Mouse (Mus musculus): ENCODE results near the gene Acer2.

The Acer2 gene

GRCm38 (mm10) chr4:86887879-86888278 lies 13.7 kb downstream of the Acer2 start:
- DNase-seq = peak in 1 of 2 experiments; percentile 33

GRCm38 (mm10) chr4:86897411-86897810 lies 23.2 kb downstream of the Acer2 start:
- peak; percentile 38 to 66 for DNase-seq

DNA sequence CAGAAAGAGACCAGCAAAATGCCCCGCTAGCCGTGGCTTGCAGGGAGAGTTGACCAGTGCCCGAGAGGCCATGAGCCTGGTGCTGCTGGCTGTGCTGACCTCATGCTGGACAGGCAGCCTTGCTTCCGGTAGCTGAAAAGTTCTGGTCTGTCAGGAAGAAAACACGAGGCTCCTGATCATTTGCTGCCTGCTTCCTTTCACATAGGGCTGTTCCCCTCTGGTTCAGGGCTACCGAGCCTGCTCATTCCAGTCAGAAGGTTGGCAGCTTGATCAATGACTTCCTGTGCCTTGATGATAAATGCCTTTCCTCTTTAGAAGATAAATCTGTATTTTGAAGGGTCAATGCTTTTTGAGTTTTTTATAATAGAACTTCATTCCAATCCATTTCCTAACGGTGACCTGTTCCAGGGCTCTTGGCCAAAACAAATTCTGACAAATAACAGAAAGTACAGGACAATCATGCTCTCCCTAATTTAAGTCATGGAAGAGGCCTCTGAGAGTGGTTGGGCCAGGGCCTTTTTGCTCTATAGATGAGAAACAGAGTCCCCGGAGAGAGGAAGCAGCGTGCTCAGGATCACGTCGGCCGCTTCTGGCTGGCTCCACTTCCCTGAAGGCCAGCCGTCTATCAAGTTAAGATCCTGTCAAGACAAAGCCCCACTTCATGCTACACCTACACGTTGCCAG lies 24.7 kb downstream of the Acer2 start:
- DNase-seq = peak; percentile 72 to 89

GRCm38 (mm10) chr4:86902351-86902750 lies 28.2 kb downstream of the Acer2 start:
- DNase-seq = peak; percentile 59 to 82

DNA sequence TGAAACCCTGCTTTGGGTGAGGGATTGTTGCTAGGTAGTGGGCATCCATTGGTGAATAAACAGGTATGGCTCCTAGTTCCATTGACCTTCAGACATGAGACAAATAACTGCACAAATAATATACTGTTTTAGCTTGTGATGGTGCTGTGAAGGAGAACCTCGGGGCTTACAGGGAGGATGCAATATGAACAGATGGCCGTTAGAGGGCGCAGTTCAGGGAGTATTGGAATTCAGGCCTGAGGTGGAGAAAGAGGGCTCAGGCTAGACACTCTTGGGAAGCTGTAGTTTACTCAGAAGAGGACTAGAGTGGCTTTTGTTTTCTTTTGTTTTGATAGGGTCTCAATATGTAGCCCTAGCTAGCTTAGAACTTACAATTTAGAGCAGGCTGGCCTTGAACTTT lies 30.8 kb downstream of the Acer2 start:
- DNase-seq = peak in 1 of 2 experiments; percentile 20

GRCm38 (mm10) chr4:86905869-86906268 lies 31.7 kb downstream of the Acer2 start:
- no peak for DNase-seq

DNA sequence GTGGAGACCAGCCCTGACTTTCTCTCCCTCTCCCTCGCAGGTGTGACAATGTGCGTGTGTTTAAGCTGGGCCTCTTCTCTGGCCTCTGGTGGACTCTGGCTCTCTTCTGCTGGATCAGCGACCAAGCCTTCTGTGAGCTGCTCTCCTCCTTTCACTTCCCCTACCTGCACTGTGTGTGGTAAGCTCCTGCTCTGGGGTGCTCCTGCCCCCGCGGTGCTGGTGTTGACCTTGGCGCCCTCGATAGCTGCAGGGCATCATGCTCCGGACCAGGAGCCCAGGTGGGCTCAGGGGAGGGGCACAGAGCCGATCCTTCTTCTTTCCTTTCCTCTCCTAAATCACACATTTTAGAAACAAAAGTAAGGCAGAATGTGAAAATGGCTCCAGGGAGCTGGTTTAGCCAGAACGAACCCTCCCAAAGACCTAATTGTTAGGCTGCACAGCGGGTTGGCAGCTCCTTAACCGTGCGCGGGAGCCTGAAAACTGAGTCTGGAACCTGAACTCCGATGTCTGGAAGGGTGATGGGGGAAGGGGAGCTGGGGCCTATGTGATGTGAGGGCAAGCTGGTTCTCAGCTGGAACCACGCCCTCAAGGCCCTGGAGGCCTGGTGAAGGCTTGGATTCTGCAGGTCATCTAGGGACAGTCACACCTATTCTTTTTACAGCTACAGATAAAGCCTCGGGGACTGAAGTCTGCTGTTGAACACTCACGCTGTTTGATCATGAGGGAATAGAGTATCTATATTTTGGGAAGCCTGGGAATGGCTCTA lies 37.6 kb downstream of the Acer2 start:
- no peak for DNase-seq

DNA sequence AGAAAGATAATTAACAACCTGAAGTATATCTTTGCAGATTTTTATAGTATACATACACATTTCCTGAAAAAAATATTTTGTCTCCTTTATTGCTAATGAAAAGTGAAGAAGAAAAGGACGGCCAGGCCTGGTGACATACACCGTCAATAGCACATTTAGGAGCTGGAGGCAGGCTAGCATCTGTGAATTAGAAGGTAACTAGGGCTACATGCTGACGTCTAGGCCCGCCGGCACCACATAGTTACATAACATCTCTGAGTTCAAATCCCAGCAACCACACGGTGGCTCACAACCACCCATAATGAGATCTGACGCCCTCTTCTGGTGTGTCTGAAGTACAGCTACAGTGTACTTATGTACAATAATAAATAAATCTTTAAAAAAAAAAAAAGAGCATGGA lies 38.6 kb downstream of the Acer2 start:
- DNase-seq = no peak

DNA sequence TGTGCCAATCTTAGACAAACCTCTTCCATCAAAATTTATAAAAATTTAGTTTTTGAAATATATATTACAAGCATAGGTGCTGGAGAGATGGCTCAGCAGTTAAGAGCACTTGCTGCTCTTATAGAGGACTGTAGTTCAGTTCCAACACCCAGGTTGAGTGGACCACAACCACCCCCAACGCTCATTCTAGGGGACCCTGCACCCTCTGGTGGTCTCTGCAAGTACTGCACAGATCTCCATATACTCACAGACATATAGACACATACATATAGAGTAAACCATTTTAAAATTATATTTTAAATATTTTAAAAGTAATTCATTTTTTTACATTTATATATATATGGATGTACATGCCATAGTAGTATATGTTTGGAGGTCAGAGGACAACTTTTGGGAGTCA lies 41.9 kb downstream of the Acer2 start:
- no peak for DNase-seq

DNA sequence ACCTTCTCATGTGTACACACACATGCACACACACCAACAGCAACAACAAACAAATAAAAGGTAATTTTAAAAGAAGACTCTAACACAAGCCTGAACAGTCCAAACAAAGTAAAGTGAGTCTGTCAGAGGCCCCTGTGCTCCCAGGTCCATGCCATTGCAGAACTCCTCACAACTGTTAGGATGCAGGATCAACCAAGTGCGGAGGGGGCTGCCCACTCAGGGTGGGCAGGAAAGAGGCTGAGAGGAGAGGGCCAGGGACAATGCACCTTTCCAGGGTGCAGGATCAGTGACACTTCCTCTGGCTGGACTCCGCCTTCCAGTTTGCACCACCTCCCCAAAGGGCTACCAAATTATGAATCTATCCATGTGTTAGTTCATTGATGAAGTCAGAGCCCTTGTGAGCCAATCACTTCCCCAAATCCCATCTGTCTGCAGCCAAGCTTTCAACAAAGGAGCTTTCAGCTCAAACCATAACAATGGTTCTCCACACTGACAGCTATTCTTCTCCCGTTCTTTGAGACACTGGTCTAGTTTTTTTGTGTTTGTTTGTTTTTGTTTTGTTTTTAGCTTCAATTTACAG lies 49.4 kb downstream of the Acer2 start:
- DNase-seq = no peak

DNA sequence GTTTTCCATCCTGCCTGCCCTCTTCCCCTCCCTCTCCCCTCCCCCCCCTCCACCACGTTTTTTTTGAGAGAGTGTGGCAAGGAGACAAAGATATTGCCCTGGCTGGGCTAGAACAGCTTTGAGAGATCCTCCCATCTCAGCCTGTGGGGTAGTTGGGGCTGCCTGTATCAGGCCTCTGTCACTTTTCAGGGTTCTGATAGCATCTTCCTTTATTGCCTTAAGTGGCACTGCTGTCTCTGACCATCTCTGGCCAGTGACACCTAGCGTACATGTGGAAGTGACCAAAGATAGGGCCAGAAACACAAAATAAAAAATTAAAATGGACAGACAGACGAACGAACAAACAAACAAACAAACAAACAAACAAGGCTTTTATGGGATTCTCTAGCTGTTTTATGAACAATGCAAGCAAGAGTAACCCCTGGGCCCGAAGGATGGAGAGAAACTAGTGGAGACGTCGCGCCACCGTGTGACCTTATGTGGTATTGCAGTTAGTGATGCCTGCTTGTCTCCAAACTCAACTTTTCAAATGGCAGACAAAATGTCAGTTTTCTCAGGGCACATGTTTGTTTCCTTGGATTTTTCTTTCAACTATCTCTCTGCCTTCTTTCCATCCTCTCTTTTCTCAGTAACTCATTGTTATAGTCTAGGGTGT lies 50.7 kb downstream of the Acer2 start:
- peak; percentile 78 to 91 for DNase-seq

DNA sequence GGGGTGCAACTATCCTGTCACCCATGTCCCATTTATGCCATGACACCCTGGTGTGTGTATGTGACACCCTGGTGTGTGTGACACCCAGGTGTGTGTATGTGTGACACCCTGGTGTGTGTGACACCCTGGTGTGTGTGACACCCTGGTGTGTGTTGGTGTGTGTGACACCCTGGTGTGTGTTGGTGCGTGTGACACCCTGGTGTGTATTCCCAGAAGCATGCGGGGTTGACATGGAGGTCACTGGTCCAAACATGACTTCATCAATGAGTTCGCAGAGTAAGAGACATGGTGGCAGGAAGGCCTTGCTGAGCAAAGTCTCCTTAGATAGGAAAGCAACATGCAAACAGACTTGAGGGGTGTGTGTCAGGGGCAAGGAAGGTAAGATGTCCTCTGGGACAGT lies 52.8 kb downstream of the Acer2 start:
- no peak for DNase-seq

- no peak for DNase-seq
Observed at GRCm38 (mm10) chr4:86930101-86930635, 56.0 kb downstream of the Acer2 start.

- DNase-seq = peak; percentile 11 to 26
Observed at GRCm38 (mm10) chr4:86930636-86931456, 56.6 kb downstream of the Acer2 start.

- peak in 1 of 2 experiments; percentile 30 for DNase-seq
Observed at GRCm38 (mm10) chr4:86933026-86933425, 58.8 kb downstream of the Acer2 start.

DNA sequence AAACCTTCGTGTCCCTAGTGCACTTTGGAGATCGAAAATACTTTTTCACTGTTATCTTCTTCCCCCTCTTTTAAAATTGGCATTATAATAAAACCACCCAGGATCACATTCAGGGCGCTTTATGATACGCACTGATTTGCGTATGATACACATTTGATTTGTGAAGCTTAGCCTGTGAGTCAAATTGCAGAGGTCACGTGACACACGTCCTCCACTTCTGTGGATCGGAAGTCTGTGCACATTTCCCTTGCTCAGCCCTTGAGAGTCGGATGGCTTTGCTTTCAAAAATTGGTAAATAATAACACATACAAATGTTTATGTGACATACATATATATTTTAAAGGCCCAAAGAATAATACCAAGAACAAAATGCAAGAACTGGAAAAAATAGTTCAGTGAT lies 62.0 kb downstream of the Acer2 start:
- no peak for DNase-seq

DNA sequence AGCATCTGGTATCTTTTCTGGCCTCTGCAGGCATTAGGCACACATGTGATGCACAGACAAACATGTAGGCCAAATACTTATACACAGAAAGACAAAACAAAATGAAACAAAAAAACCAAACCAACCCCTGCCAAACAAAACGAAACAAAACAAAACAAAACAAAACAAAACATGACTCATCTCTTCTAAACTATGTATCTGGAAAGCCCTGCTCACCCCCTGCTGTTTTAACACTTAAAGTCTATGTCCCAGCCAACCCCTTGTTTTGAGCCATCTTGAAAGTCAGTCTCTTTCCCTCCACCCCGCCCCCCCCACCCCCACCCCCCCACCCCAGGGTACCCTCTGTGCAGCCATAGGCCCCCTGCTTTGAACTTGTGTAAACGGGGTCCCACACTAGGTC lies 62.5 kb downstream of the Acer2 start:
- no peak for DNase-seq

- DNase-seq = peak in 1 of 2 experiments; percentile 15
Observed at GRCm38 (mm10) chr4:86942656-86943055, 68.5 kb downstream of the Acer2 start.

- DNase-seq = no peak
Observed at GRCm38 (mm10) chr4:86943296-86943695, 69.1 kb downstream of the Acer2 start.

- DNase-seq = no peak
Observed at GRCm38 (mm10) chr4:86948794-86949193, 74.6 kb downstream of the Acer2 start.

- peak in 1 of 2 experiments; percentile 22 for DNase-seq
Observed at GRCm38 (mm10) chr4:86953519-86953918, 79.3 kb downstream of the Acer2 start.

- no peak for DNase-seq
Observed at GRCm38 (mm10) chr4:86955448-86955847, 81.3 kb downstream of the Acer2 start.

Measured in kidney, postnatal 36 days (tissue).